Mouse (Mus musculus) intestine, embryonic 16.5 days (tissue): ENCODE measurements around the gene Nabp2. TPM values are rescaled to one million over a fixed set of nuclear protein-coding genes. Genes with fewer than 3 reads are reported as not detected.

Source experiments
- ATAC-seq: fragments of 200-750 bp; cut with Nextera tagmentation; 2 replicates; pipeline ENCODE4 v1.8.0; 2017; ENCODE audit warnings: moderate TSS enrichment, moderate library complexity
- H3K27ac ChIP-seq: fragments of 300-500 bp; sonication (generic); 2 replicates; pipeline ENCODE4 v1.5.1; 2014; ENCODE audit warnings: mild to moderate bottlenecking, low read length
- H3K27me3 ChIP-seq: fragments of 300-500 bp; sonication (generic); replicated peaks from 2 replicates; pipeline ENCODE4 v1.6.1; 2014; ENCODE audit warnings: low read length, control low read depth, mixed read lengths; ENCODE audit not compliant: control insufficient read depth, insufficient read depth
- H3K36me3 ChIP-seq: fragments of 300-500 bp; sonication (generic); 2 replicates; pipeline ENCODE4 v1.6.1; 2014; ENCODE audit warnings: low read length, control low read depth; ENCODE audit not compliant: control insufficient read depth, insufficient read depth
- H3K4me1 ChIP-seq: fragments of 300-500 bp; sonication (generic); 2 replicates; pipeline ENCODE4 v1.6.1; 2014; ENCODE audit warnings: low read length, control low read depth, mixed read lengths; ENCODE audit not compliant: control insufficient read depth, insufficient read depth
- H3K4me2 ChIP-seq: fragments of 300-500 bp; sonication (generic); 2 replicates; pipeline ENCODE4 v1.6.1; 2014; ENCODE audit warnings: low read depth, low read length, control low read depth
- H3K4me3 ChIP-seq: fragments of 300-500 bp; sonication (generic); 2 replicates; pipeline ENCODE4 v1.5.1; 2014; ENCODE audit warnings: mild to moderate bottlenecking, low read length
- H3K9ac ChIP-seq: fragments of 300-500 bp; sonication (generic); 2 replicates; pipeline ENCODE4 v1.6.1; 2014; ENCODE audit warnings: low read depth, low read length
- H3K9me3 ChIP-seq: fragments of 300-500 bp; sonication (generic); 2 replicates; pipeline ENCODE4 v1.6.1; 2016; ENCODE audit warnings: low read length, control low read depth; ENCODE audit not compliant: control insufficient read depth
- WGBS: fragments of 180-500 bp; shearing (Covaris S2); extraction: QIAGEN DNeasy Blood & Tissue Kit; methylation state at CpG from one replicate; pipeline ENCODE4 v1.1.7; 2014; 5-methylcytosine and 5-hydroxymethylcytosine counted together
- polyA plus RNA-seq: library from polyadenylated mRNA; unstranded; fragments of >200 nt; fragmentation: Nextera tagmentation; extraction: Ambion mirVana; gene quantifications from 2 replicates; pipeline ENCODE4 v1.2.1, GENCODE M21; 2015

Nabp2 gene
- polyA plus RNA-seq, 1 experiment from 2014 or later, result 104 TPM

DNA sequence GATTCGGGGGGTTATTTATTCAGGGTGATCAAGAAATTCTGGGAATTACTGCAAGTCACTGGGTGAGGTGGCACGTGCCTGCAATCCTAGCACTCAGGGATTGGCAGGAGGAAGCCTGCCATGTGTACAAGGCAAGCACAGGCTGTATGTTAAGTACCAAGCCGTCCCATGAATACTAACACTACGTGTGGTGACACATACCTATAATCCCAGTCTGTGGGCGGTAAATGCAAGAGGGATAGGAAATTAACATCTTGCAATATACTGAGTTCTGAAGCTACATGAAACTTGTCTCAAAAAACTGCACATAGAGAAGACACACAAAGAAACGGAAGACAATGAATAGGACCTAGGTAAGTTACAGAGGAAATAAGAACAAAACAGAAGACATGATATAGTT lies 39.7 kb upstream of the Nabp2 start:
- H3K9me3 ChIP-seq, result no peaks in the 10 kb centered on the region
- H3K36me3 ChIP-seq, result no peaks in the 10 kb centered on the region
- H3K27me3 ChIP-seq, result no peaks in the 10 kb centered on the region
- no peak overlapping the region for H3K4me2 ChIP-seq
- no peak for ATAC-seq
- no peak overlapping the region for H3K27ac ChIP-seq
- H3K4me3 ChIP-seq, result no peak overlapping the region
- WGBS, result 79% methylated on average over 6 of the region's 6 CpGs
- no peaks in the 10 kb centered on the region for H3K4me1 ChIP-seq
- H3K9ac ChIP-seq, result no peak overlapping the region

DNA sequence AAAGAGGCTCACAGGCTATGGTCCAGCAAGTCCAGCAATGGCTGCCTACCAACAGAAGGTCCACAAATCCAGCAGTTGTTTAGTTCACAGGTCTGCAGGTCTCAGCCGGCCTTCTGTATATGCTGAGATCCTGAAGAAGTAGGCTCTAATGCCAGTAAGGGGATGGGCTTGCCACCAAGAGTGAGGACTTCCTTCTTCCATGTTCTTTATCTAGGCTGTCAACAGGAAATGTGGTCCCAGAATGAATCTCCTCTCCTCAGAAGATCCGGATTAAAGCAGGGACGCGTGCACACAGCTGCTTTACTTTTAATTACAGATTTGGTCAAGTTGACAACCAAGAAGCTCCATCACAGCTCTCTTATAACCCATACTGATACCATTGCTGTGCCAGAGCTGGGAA lies 34.1 kb upstream of the Nabp2 start:
- no peak overlapping the region for H3K27ac ChIP-seq
- H3K4me1 ChIP-seq, result no peaks in the 10 kb centered on the region
- ATAC-seq, result no peak
- no peak overlapping the region for H3K9ac ChIP-seq
- H3K9me3 ChIP-seq, result no peaks in the 10 kb centered on the region
- no peaks in the 10 kb centered on the region for H3K36me3 ChIP-seq
- WGBS, result 85% methylated on average over 4 of the region's 4 CpGs
- no peak overlapping the region for H3K4me2 ChIP-seq
- H3K27me3 ChIP-seq, result no peaks in the 10 kb centered on the region
- no peak overlapping the region for H3K4me3 ChIP-seq

DNA sequence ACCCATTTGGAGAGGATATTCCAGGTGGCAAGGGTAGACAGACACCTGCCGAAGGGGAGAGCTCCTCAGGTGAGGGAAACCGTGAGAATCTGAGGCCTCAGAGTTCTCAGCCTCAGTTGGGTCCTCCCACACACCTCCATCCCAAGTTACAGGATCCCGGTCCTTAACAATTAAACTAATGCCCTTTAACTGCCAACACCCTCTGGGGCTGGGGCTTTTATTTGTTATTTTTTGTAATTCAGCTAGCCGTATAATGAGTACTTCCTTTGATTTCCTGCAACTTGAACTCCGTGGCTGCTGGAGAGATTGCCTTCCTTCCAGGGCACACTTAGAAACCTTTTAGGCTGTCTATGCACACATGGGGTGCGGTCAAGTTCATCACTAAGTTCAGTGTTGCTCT lies 33.1 kb upstream of the Nabp2 start:
- Histone ChIP-seq H3K4me2 (no peak overlapping the region), H3K9me3 (no peaks in the 10 kb centered on the region), H3K4me3 (no peak overlapping the region), H3K4me1 (no peaks in the 10 kb centered on the region), H3K27ac (no peak overlapping the region), H3K9ac (no peak overlapping the region), H3K36me3 (no peaks in the 10 kb centered on the region), H3K27me3 (no peaks in the 10 kb centered on the region)
- WGBS, result 74% methylated on average over 6 of the region's 6 CpGs
- no peak for ATAC-seq

DNA sequence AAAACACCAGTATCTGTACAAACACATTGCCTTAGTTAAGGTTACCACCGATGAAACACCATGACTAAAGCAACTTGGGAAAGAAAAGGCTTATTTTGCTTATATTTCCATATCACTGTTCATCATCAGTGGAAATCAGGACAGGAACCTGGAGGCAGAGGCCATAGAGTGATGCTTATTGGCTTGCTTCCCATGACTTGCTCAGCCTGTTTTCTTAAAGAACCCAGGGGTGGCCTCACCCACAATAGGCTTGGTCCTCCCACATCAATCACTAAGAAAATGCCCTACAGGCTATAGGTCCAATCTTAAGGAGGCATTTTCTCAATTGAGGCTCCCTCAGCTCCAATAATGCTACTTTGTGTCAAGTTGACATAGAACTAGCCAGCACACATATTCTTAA lies 31.4 kb upstream of the Nabp2 start:
- no peak overlapping the region for H3K4me2 ChIP-seq
- H3K27ac ChIP-seq, result no peak overlapping the region
- WGBS, result 79% methylated on average over 1 of the region's 1 CpGs
- H3K9ac ChIP-seq, result no peak overlapping the region
- H3K9me3 ChIP-seq, result no peaks in the 10 kb centered on the region
- H3K36me3 ChIP-seq, result peaks cover 8% of the 10 kb centered on the region
- no peak; the same call in 1 of the 2 replicates for ATAC-seq
- H3K4me1 ChIP-seq, result no peaks in the 10 kb centered on the region
- H3K27me3 ChIP-seq, result no peaks in the 10 kb centered on the region
- H3K4me3 ChIP-seq, result no peak overlapping the region

DNA sequence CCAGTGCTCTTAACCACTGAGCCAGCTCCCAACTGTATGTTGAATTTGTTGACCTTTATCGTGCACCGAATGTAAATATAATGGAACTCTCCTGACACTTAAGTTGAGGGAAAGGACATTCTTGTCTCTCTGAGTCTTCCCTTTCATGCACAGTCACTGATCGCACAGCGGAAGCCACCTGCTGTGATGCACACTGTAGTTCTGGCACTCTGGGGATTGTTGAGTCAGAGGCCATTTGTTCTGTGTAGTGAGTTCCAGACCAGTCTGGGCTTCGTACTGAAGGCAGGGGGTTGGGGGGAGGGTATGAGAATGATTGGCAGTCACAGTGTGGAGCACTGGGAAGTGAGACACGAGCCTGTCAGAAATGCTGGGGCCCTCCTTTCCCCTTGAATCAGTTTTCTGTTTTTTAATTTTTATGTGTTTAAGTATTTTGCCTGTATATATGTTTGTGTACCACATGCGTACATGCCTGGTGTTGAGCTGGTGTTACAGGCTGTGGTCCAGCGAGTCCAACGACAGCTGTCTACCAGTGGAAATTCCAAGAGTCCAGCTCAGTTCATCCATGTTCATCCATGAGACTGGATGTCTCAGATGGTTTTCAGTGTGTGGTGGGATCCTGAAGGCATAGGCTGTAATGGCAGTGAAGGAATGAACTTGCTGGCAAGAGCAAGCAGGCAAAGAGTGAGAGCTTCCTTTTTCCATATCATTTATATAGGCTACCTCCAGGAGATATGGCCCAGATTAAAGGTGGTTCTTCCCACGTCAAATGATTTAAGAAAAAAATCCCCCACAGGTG lies 30.2 kb upstream of the Nabp2 start:
- peaks cover 14% of the 10 kb centered on the region for H3K36me3 ChIP-seq
- WGBS, result 81% methylated on average over 10 of the region's 10 CpGs

DNA sequence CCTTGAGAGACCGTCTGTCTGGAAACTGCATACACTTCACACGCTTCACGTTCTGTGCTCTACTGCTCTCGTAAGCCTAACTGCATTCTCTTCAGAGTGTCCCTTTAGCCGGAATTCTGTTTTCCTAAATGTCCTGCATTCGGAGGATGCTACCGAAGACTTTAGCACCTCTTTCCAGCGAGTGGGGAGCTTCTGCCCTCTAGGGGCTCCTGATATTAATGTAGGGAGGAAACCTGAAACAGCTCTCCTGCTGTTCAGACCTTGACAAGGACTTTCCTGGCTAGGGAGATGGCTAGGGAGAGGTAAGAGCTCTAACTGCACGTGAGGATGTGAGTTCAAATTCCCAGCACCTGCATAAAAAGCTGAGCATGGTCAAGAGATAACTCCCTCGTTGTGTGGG lies 29.1 kb upstream of the Nabp2 start:
- Histone ChIP-seq H3K4me3 (no peak overlapping the region), H3K27me3 (no peaks in the 10 kb centered on the region), H3K4me1 (no peaks in the 10 kb centered on the region), H3K9ac (no peak overlapping the region), H3K4me2 (no peak overlapping the region), H3K36me3 (peaks cover 20% of the 10 kb centered on the region), H3K27ac (no peak overlapping the region), H3K9me3 (no peaks in the 10 kb centered on the region)
- ATAC-seq, result no peak
- WGBS, result 50% methylated on average over 10 of the region's 10 CpGs

More for the DNA sequence above, 30.2 kb upstream of the Nabp2 start:
- Histone ChIP-seq H3K27me3 (no peaks in the 10 kb centered on the region), H3K4me1 (no peaks in the 10 kb centered on the region), H3K4me2 (no peak overlapping the region), H3K4me3 (no peak overlapping the region), H3K9me3 (no peaks in the 10 kb centered on the region), H3K9ac (no peak overlapping the region), H3K27ac (no peak overlapping the region)
- ATAC-seq, result no peak

DNA sequence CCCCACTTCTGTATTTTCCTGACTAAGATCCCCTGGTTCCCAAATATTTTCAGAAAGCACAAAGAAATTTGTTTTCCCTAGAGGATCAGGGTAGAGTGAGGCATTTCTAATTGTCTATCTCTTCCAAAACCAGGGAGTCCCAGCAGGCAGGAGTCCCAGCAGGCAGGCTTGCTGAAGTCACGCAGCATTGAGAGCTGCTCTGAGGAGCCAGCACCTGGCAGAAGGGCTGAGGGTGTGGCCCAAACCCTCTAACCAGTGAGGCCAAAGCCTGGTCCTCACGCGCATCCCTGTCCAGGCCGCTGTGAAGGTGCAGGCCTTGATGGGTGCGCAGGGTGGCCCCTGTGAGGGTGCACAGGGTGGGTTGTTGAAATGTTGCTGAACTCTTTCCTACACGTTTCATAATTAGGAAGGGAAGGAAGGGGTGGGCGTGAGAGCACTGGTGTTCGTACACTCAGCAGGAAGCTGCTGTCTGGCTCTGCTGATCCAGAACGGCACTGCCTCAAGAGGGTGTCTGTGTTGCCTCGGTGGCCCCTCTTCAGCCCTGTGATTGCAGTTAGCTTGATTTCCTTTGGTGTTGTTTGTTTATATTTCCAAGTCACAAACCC lies 27.5 kb upstream of the Nabp2 start:
- Histone ChIP-seq H3K27me3 (no peaks in the 10 kb centered on the region), H3K9ac (no peak overlapping the region), H3K4me3 (no peak overlapping the region), H3K9me3 (no peaks in the 10 kb centered on the region), H3K36me3 (peaks cover 23% of the 10 kb centered on the region), H3K4me1 (no peaks in the 10 kb centered on the region), H3K4me2 (no peak overlapping the region), H3K27ac (no peak overlapping the region)
- WGBS, result 64% methylated on average over 10 of the region's 10 CpGs
- no peak for ATAC-seq

DNA sequence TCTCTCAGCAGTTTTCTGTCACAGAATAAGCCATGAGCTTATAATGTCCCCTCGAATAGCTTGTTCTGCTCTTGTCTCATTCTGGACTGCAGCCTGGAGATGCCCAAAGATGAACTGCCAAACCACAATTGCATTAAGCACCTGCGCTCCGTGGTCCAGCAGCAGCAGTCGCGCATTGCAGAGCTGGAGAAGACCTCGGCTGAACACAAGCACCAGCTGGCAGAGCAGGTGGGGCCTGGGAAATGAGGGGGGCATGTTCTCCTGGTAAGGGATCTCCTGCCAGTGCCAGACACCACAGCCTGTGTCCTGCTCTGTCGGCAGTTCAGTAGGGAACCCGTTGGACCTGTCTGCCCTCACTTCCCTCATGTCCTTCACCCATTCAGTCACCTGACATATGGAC lies 25.1 kb upstream of the Nabp2 start:
- Histone ChIP-seq H3K9ac (no peak overlapping the region), H3K27me3 (no peaks in the 10 kb centered on the region), H3K9me3 (no peaks in the 10 kb centered on the region), H3K4me1 (no peaks in the 10 kb centered on the region), H3K4me3 (no peak overlapping the region), H3K36me3 (peaks cover 23% of the 10 kb centered on the region), H3K27ac (no peak overlapping the region), H3K4me2 (no peak overlapping the region)
- WGBS, result 90% methylated on average over 8 of the region's 8 CpGs
- ATAC-seq, result no peak

DNA sequence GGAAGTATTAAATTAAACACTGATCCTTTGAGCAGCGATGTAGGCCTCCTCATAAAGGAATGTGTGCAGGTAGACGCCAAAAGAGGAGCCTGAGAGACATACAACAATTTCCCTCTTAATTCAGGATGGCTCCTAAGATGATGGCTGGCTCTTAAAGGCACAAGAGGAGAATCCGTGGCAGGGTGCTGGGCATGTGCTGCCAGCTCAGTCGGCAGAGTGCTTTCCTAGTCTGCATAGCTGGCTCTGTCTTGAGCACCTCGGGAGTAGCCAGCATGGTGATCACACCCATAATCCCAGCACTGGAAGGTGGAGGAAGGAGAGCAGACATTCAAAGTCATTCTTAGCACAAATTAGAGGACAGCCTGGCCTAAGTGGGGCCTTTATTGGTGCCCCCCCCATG lies 24.6 kb upstream of the Nabp2 start:
- 86% methylated on average over 5 of the region's 5 CpGs for WGBS
- Histone ChIP-seq H3K4me2 (no peak overlapping the region), H3K27me3 (no peaks in the 10 kb centered on the region), H3K4me3 (no peak overlapping the region), H3K9ac (no peak overlapping the region), H3K27ac (no peak overlapping the region), H3K4me1 (no peaks in the 10 kb centered on the region), H3K36me3 (peaks cover 23% of the 10 kb centered on the region), H3K9me3 (no peaks in the 10 kb centered on the region)
- no peak for ATAC-seq
